Mouse (Mus musculus) layer of hippocampus, postnatal 14 days (tissue): ENCODE data around the gene Asic5. TPM values are rescaled to one million over a fixed set of nuclear protein-coding genes. Genes with fewer than 3 reads are reported as not detected.

ENCODE experiments used
- DNase-seq, 2 experiments: peaks; one replicate each; pipeline ENCODE4 v3.0.0; 2021 to 2022; ENCODE audit warnings: low spot score in 2 of 2, mixed read lengths in 1 of 2
- long read RNA-seq, 2 experiments: library from polyadenylated mRNA; stranded (forward); transcript quantifications; one replicate each; pipeline ENCODE4 v2.0.0; 2021
- total RNA-seq, 2 experiments: library from RNA; stranded (reverse); gene quantifications; 2 replicates each; pipeline ENCODE4 v1.2.3; 2021

Asic5 gene
- total RNA-seq, result not detected
- long read RNA-seq, experiment 1, result 0 reads
- long read RNA-seq, experiment 2, result 0 reads

GRCm38 (mm10) chr3:81981990-81982389 lies at the start of gene Asic5:
TSS of gene Asic5 (plus strand) at chr3:81982290.
- no peak for DNase-seq

- DNase-seq, result no peak
Observed at GRCm38 (mm10) chr3:81933348-81933747, 48.7 kb upstream of the Asic5 start.

- no peak for DNase-seq
Observed at GRCm38 (mm10) chr3:81938924-81939323, 43.2 kb upstream of the Asic5 start.

DNA sequence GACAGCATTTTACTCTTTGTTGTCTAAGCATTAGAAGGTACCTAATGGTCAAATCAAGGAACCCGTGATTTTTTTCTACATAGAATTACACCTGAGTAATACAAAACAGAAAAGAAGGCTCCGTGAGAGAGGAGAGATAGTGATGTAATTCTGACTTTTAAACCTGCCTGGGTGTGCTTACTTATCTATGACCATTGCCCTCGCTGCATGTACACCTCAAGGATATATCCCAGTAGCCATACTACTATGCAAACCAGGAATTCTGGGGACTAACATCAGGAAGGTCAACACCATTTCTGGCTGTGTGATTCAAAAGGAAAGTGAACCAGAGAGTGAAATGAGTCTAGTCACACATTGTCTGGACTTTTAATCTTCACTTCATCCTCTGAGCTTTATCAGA lies 39.7 kb upstream of the Asic5 start:
- no peak for DNase-seq

DNA sequence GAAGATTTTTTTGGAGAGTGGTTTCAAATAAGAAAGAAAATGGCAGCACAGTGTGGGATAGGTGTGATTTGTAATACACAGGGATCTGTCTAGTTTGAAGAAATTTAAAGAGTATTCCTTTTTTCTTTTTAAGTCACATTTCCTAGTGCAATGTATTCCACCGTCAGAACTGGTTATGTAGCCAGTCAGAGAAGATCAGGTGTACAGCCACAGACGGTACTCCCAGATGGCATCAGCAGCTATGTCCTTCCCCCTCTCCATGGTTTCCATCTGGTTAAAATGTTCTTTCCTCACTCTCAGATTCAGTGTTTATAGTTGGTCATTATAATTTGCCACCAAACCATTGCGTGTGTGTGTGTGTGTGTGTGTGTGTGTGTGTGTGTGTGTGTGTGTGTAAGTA lies 39.0 kb upstream of the Asic5 start:
- peak in 1 of 2 experiments; percentile 33 for DNase-seq

GRCm38 (mm10) chr3:81944851-81945393 lies 37.2 kb upstream of the Asic5 start:
- no peak for DNase-seq

DNA sequence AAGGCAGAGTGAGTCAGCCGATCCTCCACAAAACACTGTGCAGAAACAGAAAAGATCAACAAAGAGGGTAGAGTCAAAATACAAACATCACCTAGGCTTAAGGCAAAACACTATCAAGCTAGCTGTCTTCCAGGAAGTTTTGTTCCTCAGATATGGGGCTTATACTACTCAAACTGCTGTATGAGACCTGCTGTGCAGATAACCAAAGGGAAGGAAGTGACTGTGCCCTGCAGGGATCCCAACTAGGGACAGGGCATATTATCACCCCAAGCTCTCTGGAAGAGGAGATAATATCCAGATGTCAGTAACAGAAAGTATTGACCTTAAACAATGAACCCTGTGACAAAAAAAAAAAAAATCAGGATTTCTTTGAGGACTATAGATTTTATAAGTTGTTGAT lies 33.0 kb upstream of the Asic5 start:
- DNase-seq, result no peak

GRCm38 (mm10) chr3:81951785-81952184 lies 30.3 kb upstream of the Asic5 start:
- no peak for DNase-seq

- no peak for DNase-seq
Observed at GRCm38 (mm10) chr3:81957484-81957883, 24.6 kb upstream of the Asic5 start.

DNA sequence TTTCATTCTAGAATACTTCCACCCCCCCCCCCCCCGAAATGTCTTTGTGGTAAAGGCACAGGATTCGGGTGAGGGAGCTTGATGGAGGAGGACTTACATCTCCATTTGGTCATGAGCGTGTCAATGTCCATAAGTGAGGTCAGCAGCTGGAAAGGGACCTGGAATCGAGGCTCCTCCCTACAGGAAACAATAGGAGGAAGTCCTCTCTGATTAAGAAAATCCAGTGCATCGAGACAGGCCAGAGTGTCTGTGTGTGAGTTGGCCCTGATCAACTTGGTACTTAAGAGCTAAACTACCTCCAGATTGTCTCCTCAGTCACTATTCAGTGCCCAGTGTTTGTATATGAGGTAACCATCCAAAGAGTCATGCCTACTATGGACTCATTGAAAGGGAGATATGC lies 20.8 kb upstream of the Asic5 start:
- DNase-seq, result no peak

DNA sequence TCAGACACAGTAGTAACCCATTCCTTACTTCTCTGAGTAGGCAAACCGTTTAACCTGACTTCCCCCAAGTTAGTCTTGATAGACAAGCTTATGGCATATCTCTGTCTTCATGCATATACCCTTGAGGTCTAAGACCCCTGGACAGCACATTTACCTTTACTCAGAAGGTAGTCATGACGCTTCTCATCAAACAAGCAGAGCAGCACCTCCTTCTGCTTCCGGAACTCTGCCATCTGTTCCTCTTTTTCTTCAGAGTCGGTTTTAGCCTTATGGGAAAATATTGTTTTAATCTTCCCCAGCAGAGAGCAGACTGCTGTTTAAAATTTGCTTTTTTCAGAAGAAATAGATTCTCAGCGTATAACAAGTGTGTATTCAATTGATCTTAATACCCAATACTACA lies 18.3 kb upstream of the Asic5 start:
- DNase-seq, result no peak

GRCm38 (mm10) chr3:81964596-81964995 lies 17.5 kb upstream of the Asic5 start:
- peak in 1 of 2 experiments; percentile 45 for DNase-seq

DNA sequence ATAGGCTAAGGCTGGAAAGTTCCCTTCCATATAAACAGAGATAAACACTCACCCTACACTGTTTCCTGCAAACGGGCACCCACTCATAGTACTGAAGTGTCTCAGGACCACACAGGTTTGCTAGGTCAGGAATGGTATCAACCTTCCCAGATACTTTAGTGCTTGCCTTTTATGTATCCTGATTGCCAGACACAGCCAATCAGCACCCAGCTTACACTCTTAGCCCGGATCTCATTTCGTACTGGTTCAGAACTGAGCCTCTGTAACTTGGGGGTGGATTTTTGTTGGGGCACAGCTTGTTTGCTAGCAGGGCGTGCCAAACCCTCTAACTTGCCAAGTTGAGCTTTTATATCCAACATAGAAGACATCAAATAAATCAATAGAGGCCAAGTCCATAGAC lies 6.5 kb upstream of the Asic5 start:
- peak in 1 of 2 experiments; percentile 67 for DNase-seq

DNA sequence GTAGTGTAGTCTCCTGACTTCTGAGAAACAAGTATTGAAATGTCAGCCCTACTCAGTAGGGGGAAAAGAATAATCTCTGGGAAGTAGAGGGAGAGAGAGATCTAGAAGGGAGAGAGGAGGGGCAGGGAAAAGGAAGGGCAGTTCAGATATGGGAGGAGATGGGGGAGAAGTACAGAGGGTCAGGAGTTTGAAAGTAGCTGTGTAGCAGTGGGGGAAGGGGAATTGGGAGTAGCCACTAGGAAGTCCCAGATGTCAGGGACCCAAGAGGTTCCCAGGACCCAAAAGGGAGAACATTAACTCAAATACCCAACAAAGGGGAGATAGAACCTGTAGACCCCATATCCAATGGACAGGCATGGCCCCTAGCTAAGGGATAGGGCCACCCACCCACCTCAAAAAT lies 6.0 kb upstream of the Asic5 start, which contains the start of gene Tdo2:
Gene Tdo2, minus strand, starts transcription at position 101 of the 400 bp plus-strand sequence.
- no peak for DNase-seq

DNA sequence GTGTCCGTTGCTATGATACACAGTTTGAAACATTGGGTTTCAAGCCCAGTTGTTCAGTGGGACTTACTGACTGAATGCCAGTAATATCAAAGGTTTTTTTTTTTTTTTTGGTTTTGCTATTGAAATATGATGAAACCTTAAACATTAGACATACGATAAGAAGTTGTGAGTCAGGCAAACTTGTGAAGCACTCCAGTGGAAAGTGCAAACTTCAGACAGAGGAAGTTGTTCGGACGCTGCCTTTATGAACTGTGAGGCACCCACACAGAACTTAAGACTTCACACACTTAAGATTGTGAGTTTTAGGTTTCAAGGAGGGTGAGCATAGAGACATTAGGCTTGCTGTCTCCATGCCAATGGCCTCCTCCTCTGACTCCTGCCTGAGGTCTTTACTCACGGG lies 514 bp upstream of the Asic5 start:
- DNase-seq, result no peak

GRCm38 (mm10) chr3:81983120-81983895 lies 1.2 kb downstream of the Asic5 start:
- no peak for DNase-seq

GRCm38 (mm10) chr3:81985100-81985499 lies 3.0 kb downstream of the Asic5 start:
- DNase-seq, result peak in 1 of 2 experiments; percentile 51

GRCm38 (mm10) chr3:81986103-81986502 lies 4.0 kb downstream of the Asic5 start:
- no peak for DNase-seq

DNA sequence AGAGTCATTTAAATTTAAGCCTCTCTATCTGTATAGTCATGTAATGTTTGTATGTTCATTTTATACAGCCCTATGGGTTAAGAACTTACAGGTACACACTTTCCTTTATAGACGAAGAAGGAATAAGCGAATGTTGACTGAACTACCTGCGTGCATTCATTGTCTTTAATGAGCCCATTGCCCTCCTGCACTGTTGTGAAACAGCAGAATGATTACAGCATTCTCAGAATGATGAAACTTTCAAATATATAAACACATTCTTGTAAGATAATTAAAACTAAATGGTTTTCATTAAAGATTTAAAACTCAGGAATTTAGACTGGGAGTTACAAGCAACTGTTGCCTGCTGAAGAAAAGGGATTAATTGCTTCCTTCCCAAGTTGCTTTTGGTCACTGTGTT lies 5.5 kb downstream of the Asic5 start:
- no peak for DNase-seq

GRCm38 (mm10) chr3:81989692-81990141 lies 7.6 kb downstream of the Asic5 start:
- DNase-seq, result no peak

DNA sequence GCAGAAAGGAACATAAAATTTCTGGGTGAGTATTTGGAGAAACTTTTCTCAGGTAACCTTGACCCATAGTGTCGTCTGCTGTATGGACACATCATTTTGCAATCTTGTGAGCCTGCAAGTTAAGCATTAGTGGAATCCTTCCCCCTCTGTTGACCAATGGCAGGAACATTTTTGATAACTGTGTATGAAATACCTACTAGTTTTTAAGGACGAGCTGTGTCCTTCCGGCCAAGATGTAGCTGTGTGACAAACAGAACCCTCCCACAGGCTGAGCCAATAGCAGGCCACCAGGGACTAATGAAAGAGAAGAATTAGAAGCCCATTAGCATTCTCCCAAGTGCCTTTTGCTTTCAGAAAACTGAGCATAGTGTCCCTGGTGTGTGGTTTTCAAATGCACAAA lies 8.4 kb downstream of the Asic5 start:
- no peak for DNase-seq

DNA sequence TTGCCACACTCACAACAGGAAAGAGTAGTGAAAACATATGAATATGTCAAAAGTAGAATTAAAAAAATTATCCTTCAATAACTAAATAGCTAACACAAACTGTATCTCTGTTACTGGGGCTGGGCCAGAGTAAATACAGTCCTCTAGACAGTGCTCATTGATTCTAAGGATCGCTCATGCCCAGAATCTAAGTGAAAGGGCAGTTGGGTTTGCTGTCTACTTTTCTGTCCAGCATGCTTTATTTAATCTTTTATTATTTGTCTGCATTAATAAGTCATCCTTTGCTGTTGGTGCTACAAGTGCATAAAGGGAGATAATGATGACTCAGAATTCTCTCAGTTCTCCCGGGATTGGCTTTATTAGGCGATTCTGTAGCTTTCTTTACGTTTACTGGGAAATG lies 13.3 kb downstream of the Asic5 start:
- no peak for DNase-seq

- peak in 1 of 2 experiments; percentile 79 for DNase-seq
Observed at GRCm38 (mm10) chr3:81995988-81996387, 13.9 kb downstream of the Asic5 start.
